Mouse (Mus musculus): ENCODE results near the gene Hcrtr2.

The Hcrtr2 gene

DNA sequence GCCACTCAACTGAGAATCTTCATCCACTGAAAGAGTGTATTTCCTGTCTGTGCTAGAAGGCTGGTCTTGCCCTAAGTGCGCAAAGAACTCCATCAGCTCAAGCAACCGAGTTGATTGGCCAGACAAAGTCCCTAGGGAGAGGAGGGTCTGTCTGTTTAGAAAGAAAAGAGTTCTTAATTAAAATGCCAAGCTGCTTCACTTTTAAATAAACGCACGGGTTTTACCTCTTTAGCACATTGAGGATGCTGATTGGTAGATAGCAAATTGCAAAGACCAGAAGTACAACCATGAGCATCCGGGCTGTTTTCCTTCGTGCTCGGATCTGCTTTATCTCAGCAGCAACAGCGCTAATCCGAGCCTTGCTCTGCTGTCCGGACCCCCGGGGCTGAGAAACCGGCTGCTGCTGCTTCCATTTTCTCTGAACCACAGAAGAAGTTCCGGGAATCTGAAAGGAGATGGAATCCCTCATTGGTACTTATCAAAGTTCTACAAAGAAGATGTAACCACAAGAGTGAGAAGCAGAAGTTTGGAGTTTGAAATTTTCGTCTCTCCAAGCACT, 87.6 kb downstream of the Hcrtr2 start:
- DNase-seq (ENCODE audit: low spot score in 2 of 2): peak in 1 of 2 experiments; percentile 20

- DNase-seq (ENCODE audit: low spot score in 2 of 2): no peak
Measured at GRCm38 (mm10) chr9:76234899-76235298, 88.8 kb downstream of the Hcrtr2 start.

- no peak for DNase-seq (ENCODE audit: low spot score in 2 of 2)
Measured at GRCm38 (mm10) chr9:76230400-76230799, 93.3 kb downstream of the Hcrtr2 start.

- no peak for DNase-seq (ENCODE audit: low spot score in 2 of 2)
Measured at GRCm38 (mm10) chr9:76217178-76217975, 106.3 kb downstream of the Hcrtr2 start.

- no peak for DNase-seq (ENCODE audit: low spot score in 2 of 2)
Measured at GRCm38 (mm10) chr9:76214678-76215077, 109.0 kb downstream of the Hcrtr2 start.

DNA sequence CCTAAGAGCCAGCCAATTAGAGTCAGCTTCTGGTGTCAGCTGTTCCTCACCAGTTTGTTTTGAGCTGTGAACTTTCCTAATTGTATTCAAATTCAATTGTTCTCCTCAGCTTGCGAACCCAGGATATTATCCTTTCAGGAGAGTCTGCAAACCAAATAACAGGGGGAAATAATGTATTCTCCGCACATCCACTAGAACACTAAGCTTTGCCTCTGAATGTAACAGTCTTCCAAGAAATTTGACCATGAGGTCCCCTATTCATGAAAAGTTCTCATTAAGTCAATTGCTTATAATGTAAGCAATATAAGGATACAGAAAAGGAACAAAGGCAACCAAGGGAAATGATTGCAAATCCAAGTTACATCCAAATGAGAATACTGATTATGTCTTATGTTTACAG, 110.1 kb downstream of the Hcrtr2 start, which contains the start of gene Gfral:
TSS of gene Gfral (minus strand) at position 101 of the 400 bp plus-strand sequence.
- no peak for DNase-seq (ENCODE audit: low spot score in 2 of 2)

DNA sequence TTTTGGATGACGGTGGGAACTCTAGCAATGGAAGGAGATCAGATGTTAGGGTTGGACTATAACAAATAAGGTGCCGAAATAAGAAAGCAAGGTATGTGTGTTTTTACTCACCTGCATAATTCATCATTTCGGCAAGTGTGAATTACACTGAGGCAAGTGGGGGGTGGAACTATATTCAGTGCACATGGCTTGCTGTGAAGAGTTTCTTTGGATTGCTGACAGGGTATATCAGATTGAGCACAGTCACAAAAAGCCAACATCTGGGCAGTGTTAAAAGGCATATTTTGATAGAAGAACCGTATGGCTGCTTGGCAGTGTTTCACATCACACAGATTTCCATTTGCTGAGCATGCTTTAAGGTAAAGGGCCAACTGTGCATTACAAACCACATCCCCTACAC, 126.7 kb downstream of the Hcrtr2 start:
- no peak for DNase-seq (ENCODE audit: low spot score in 2 of 2)

GRCm38 (mm10) chr9:76179221-76179620, 144.4 kb downstream of the Hcrtr2 start:
- no peak for DNase-seq (ENCODE audit: low spot score in 2 of 2)

Measured in urinary bladder, adult 18-20 months (tissue).